Mouse (Mus musculus) inflammation-experienced regulatory T-cells, adult 6 months (primary cell): ENCODE results near the gene Pde6d. TPM values are rescaled to one million over a fixed set of nuclear protein-coding genes. Genes with fewer than 3 reads are reported as not detected.
"Not testable (repeated sequence)": the region's sequence is repeated elsewhere in the genome, so short reads cannot be mapped to it uniquely, and the experiment has no call there.

ENCODE experiments used
- ATAC-seq: one replicate; pipeline ENCODE4 v1.8.0; 2017
- polyA plus RNA-seq, 3 experiments: library from polyadenylated mRNA; unstranded; fragments of 100-300 nt; shearing (Covaris generic); gene quantifications; one replicate each; pipeline ENCODE4 v1.2.1; 2017

The Pde6d gene
- polyA plus RNA-seq, 3 experiments from 2014 or later: 17.7 to 21.6 (median 18.1) TPM

DNA sequence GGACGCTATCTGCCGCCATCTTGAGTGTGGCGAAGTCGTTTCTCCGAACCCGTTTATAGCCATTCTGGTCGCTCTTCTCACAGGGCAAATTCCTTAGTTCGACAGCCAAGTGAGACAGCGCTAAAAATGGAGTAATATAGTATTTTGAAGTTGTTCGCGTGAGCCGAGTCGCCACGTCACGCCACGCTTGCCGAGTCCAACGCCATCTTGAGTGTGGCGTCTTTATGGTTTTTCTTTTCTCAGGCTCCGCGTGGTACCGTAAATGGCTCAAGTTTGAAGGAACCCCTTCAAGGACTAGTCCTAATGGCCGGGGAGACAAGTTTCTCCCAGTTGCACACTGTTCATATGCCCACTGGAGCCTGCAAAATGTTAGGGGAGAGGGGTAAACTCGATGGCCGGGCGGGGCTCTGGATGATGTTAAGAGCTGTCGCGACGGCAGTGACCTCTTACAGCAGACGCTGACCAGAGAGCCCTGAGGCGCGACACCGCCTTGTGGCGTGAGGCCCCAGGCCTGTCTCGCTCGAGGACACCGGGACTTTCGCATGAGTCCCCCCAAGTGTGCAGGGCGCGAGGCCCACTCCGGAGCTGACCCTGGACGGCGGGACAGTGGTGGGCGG, 56.8 kb downstream of the Pde6d start:
- peak; percentile 10 for ATAC-seq

DNA sequence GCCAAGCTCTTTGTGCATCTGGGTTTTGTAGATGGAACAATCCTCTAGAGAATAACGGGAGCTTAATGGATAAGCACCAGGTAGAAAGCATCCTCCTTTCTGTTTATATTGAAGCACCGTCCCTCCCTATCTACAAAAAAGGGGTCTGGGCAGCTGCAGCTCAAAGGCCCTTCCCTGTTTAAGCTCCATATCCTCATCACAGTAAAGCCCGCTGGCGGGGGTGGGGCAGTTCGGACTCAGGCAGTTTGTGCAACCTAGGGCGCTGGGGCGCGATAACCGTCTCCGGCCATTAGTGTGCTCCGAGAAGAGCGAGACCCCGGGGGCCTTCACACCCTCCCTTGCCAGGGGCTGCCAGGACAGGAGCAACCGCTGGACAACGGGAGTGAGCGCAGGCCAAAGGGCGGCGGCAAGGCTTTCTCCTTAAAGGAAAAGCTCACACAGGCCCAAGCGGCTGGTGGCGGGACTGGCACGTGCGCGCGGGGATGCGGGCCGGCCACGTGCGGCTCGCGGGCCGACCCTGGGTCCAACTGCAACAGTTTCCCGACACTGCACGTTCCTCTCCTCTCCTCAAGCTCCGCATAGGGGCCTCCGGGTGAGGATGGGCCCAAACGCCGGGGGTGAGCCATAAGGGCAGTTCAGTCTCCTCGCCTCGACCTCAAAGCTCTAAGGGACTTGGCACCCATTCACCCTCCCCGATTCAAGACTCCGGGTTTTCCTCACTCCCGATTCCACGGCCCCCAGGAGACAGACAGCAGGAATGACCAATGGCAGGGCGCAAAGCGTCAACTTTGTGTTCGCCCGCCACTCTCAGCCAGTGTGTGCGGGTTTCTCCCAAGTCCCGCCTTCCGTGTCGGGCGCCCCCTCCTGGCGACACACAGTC, 57.6 kb downstream of the Pde6d start:
- ATAC-seq: peak; percentile 45

DNA sequence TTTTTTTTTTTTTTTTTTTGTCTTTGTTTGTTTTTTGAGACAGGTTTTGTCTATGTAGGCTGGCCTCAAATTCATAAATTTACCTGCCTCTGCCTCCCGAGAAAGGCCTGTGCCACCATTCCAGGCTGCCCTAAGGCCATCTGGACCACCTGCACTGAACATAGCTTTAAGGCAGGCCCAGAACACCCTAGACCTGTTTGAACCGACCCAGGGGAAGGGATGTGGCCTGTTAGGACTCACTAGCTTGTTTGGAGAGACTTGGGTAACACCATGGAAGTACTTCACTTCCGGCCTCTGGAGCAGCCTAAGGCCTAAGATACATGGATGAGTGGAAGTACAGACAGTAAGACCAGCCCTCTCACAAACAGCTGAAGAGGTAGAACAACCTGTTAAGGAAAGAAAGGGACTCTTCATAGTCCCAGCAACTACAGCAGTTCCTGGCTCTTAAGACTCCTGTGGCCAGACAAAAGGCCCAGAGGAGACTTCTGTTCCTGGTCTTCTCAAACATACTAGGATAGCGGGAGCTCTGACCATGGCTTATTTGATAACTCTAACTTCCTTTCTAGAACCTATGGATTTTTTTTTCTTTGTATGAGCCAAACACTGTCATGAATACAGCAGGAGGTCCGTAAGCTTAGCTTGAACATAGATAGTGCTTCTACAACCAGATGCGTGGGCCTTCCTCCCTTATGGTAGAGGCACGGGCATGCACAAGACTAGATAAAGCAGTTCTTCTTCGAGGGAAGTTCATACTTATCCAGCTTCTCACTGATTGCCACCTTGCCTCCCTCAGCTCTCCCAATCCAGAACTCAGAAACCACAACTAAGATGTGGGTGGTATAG, 58.4 kb downstream of the Pde6d start:
- no peak for ATAC-seq

DNA sequence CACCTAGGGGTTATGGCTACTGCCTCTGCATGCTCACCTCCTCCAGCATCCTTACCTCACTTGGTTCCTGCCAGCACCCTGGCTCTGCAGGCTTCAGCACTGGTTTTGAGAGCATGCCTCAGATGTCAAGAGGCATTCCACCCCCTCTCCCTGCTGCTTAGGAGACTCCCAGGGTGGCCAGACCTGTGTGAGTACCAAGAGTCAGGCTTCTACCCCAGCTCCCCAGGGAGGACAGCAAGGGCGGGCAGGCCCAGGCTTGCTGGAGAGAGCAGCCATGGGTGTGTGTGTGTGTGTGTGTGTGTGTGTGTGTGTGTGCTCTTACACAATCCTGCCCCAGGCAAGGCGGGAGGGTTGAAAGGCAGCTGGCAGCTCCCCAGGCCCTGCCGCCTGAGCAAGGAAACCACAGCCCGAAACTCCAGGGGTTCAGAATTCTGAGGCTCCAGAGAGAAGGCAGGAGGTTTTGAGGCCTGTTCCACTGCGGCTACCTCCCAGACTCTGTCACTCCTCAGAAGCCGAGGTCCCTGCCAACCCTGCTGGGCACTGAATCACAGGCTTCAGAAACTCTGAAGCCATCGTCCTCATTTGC, 60.0 kb downstream of the Pde6d start:
- no peak for ATAC-seq

DNA sequence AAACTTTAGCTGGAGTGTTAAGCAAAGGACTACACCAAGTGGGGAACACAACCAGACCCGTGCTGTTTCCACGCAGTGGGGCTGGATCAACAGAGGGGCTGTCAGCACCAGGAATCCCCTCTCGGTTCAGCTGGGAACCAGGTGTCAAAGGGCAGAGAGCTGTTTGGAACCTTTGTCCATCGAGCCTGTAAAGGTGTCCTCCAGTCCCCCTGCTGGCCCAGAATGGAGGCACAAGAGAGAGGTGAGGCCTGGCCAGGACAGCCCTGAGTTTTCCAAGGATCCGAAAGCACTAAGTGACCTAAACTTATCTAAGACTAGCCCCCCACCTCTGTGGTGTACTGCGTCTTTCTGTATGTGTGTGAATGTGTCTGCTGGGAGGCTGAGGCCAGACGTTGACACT, 62.1 kb downstream of the Pde6d start:
- no peak for ATAC-seq

DNA sequence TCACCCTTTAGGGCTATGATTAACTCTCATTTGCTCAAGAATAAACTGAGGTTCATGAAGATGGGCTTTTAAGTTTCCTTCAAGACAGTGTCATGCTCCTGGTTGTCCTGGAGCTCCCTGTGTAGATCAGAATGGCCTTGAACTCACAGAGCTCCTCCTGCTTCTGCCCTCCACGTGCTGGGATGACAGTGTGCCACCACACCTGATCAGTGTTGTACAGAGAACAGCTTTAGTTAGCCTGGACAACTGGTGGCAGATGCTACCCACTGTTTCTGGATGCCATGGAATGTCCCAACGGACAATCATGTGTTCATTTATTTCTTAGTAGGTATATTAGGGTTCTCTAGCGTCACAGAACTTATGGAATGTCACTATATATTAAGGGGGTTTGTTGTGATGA, 65.4 kb downstream of the Pde6d start:
- no peak for ATAC-seq

DNA sequence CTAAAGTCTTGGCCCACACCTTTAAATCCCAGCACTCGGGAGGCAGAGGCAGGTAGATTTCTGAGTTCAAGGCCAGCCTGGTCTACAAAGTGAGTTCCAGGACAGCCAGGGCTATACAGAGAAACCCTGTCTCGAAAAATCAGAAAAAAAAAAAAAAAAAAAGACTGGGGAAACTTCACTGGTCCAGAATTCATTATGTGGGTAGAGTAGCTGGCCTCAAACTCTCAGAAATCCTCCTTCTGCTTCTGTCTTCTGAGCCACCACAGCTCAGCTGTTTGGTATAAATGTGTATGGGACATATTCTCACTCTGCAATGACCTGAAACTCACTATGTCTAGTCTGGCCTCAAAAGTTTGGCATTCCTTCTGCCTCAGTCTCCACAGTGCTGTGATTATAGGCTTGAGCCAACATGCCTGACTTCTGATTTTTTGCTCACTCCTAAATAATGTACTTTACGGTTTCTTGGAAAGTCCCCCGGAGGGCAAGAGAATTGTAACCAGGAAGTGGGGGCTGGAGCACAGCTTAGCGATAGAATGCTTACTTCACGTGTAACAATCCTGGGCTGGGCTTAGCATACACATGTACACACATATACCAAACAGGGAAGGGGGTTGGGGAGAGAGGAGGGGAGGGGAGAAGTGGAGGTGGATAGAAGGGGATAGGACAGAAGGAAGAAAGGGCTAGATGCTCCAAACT, 66.6 kb downstream of the Pde6d start:
- peak; percentile 92 for ATAC-seq

DNA sequence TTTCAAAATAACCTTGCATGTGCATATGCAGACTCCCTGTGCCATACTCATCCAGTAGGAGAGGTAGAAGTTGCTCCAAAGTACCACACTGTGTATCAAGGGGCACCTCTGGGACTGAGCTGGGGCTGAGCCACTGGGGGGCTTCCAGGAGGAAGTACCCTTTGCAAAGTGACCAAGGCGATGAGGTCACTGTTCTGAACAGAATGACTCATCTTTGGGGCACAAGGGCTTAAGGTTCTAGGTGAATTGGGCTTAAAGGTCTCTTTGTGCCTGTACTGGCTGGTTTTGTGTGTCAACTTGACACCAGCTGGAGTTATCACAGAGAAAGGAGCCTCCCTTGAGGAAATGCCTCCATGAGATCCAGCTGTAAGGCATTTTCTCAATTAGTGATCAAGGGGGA, 69.4 kb downstream of the Pde6d start:
- ATAC-seq: not testable (repeated sequence)

DNA sequence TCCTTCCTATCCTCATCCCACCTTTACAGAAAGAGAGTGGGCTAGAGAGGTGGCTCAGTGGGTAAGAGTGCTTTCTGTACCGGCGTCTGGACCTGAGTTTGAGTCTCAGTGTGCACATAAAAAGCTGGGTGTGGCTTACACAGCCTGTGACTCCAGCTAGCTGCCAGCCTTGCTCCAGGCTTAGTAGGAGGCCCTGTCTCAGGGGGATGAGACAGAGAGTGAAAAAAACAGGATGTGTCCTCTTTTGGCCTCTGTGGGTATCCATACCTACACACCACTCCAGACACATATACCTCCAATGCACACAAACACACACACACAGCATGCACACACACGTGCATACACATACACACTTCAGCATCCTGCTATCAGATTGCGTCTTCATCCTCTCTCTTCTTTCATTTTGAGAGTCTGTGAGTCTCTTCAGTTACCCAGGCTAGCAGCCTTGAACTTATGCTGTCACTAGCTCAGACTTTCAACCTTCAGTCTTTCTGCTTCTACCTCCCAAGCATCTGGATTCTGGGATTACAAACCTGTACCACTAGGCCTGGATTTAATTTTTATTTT, 70.2 kb downstream of the Pde6d start:
- no peak for ATAC-seq

DNA sequence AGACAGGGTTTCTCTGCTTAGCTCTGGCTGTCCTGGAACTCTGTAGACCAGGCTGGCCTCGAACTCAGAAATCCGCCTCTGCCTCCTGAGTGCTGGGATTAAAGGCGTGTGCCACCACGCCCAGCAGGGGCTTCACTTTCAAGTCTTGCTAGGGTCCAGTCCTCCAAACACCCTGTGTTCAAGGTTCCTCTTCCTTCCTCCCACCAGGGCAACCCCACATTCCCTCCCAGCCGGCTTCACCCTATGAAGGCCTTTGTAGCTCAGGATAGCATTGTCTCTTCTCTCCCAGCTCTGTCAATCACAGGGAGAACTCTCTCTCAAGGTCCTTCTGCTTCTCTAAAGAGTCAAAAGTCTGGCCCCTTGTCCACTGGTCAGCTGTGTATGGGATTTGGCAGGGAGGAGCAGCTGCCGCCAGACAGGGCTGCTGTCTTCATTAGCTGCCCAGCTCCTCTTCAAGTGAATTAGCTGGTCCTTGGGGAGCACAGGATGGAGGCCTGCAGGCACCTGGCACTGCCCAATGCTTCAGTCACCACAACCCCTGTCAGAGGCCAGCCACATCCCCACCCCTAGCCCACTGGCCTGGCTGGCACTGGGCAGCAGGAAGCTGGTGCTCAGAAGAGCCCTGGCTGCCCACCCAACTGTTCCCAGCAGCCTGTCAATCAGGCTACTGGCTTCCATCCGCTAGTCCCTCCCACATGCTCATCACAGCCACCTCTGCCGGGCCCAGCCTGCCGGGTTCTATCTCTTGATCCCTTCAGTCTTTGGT, 71.6 kb downstream of the Pde6d start:
- no peak for ATAC-seq

DNA sequence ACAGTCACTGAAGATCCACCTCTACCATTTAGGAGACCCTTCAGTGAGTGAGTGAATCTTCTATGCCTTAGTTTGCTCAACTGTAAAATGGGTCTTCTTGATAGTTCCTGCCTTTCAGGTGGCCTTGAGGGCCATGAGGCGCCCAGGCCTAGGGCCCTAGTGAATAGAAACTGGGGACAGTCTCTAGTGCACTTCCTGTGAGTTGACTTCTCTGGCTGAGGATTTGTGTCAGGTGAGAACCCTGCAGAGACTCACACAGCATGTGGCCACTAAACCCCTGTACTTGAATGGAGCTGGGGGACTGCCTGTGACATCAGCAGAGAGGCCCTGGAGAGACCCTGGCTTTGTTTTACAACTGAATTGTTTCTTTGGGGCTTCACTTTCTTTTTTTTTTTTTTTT, 72.2 kb downstream of the Pde6d start:
- peak; percentile 31 for ATAC-seq

DNA sequence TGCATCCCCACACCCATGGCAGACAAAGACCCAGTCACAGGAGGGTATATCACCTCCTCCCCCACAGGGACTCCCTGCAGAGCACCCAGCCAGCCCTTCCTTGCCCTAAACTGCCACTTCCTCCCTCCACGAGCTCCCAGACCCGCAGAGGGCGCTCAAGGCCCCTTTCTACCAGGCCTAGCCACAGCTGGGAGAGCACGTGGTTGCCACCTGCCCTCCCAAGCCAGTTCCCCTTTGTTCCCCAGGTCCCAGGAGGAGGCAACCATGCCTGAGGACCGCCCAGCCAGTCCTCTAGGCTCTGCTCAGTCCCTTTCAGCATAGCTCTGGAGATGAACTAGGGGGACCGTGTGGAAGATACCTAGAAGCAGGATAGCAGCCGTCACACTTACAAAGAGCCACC, 73.0 kb downstream of the Pde6d start:
- ATAC-seq: peak; percentile 81

DNA sequence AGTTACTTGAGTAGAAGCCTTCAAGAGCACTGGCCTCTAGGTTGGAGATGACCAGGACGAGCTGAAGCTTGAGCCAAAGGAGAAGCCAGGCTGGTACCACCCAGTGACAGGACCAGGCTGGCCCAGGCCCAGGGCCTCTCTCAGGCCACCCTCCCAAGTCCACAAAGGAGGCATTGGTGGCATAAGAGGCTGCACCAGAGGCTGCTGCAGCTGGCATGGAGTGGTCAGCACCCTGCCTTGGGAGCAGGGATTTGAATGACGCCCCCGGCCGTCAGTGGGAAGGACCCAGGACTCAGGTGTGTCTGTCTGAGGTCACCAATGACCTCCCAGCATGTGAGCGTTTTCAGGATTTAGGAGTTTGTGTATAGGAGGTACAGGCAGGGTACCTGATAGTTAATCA, 74.6 kb downstream of the Pde6d start:
- no peak for ATAC-seq

DNA sequence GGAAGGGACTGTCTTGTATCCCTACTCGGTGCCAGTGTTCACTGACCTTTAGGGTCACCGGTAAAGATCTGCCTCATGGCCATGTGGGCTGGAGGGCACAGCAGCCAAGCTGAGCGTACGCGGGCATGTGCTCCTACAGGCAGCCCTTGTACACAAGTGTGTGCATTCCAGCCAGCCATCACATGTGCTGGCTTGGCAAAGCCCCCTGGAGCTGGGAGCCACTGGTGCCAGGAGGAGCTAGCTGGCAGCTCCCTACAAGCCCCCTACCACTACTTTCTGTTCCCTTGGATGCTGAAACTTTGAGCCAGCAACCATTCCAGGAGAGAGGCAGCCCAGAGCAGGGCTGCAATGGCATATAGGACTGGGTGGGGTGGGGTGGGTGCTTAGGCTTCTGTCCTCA, 76.0 kb downstream of the Pde6d start:
- no peak for ATAC-seq

DNA sequence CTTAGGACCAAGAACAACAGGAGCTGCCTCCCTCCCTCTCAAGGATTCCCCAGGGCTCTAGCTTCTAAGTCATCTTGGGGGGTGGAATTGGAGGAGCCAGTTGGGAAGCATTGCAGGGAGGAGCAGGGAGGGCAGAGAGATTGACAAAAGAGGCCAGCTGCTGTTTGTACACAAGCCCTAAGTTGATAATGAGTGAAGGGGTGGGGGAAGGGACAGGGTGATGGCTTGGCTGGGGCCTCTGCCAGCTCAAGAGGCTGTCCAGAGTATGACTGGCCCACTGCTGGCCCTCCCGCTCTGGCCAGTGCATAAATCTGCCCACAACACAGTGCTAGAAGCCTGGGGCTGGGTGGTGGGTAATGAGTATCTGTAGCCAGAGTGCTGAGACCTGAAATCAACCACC, 77.0 kb downstream of the Pde6d start:
- no peak for ATAC-seq

DNA sequence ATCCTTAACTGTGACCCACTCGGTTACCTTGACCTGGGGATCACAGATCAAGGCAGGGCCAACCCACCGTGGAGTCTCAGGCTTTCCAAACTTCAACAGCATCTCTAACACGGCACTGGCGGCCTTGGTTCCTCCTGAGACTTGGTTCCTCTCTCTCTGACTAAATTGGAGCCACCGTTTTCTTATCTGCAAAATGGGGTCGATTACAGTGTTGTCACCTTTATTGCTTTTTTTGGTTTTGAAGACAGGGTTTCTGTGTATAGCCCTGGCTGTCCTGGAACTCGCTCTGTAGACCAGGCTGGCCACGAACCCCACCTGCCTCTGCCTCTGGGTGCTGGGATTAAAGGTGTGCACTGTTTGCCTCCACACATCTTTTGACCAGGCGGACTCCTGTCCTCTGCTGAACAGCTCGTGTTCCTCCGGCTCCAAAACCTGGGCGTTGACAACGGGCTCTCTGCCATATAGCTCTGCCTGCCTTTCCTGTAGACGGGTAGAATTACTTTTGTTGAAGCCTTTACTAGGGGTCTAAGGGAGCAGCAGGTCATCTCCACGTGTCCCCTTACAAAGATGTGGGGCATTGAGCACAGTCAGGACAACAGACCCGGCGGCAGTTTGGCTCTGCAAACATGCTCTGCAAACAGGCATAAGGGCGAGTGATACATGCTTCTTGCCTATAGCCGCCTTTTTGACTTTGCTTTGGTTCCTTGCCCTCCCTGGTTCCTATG, 77.6 kb downstream of the Pde6d start:
- no peak for ATAC-seq

DNA sequence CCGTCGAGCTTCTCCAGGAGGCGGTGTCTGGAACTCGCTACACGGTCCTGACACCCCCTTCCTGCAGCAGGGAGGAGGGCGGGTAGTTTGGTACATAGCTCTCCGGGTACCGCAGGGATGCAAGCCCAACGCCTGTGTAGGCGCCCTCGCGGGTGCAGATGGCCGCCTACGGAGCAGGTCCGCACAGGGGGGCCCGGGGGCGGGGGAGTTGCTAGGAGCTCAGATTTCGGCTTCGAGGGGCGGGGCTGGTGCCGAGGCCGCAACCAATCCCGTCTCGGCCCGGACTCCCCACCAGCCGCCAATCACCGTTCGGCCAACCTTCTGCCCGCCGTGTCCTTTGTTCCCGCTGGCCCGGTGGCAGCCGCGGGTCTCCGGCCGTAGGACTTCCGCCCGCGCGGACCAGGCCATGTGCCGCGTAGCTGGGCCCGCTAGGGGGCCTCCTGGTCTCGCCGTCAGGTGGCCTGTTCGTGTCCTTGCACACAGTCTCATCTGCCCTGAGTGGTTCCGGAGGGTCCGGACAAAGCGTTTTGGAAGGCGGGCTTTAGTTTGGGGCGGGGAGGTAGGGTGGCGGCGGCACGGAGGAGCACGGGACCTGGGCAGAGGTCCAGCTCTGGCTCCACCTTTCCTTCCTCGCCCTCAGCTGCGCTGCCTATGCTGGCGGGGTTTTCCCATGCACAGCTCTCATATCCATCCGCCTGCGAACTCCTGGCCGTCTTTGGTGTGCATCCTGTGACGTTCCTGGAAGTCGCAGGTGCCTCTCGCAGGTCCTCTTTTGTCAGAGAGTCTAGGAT, 78.3 kb downstream of the Pde6d start:
- ATAC-seq: peak; percentile 70

DNA sequence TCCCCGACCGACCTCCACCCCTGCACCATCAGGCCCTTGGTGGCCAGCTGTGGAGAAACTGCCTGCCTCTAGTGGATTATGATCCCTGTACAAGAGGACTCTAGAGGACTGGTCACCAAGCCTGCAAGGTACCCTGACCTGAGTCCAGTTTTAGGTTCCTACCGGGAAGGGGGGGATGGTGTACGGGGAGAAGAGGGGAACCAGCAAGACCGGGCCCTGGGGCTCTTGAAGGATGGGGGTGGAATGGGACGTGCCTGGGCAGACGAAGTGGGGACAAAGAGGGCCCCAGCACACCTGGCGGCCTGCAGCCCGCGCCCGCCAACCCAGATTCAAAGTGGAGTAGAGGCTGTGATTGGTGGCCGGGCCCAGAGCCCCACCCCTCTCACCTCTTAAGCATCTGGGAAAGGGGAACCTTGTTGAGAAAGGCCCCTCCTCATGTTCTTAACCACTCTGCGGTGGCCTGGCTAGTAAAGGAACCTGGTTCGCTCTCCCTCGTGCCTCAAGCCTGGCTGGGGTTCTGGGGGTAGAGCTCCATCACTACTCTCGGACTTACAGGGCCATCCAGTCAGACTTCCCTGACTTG, 79.2 kb downstream of the Pde6d start:
- ATAC-seq: peak; percentile 5
